Mouse (Mus musculus) CH12.LX (cell line): ENCODE results near the gene Mtfr1l. TPM values are rescaled to one million over a fixed set of nuclear protein-coding genes. Genes with fewer than 3 reads are reported as not detected.

ENCODE experiments used
- DNase-seq: peaks from one replicate; pipeline ENCODE4 v3.0.0-alpha.2; 2013; ENCODE audit errors: extremely low read depth
- H3K27ac ChIP-seq: 2 replicates; pipeline ENCODE4 v1.5.1; 2012; ENCODE audit warnings: low read depth, mild to moderate bottlenecking, control low read depth, moderate library complexity; ENCODE audit not compliant: insufficient read depth
- H3K27me3 ChIP-seq: replicated peaks from 2 replicates; pipeline ENCODE3; 2012; ENCODE audit warnings: inconsistent platforms
- H3K36me3 ChIP-seq, 2 experiments: replicated peaks in 1 of 2; 2 replicates each; pipeline versions ENCODE3 to v1.6.1; 2012; ENCODE audit warnings: inconsistent platforms in 1 of 2, low read length in 1 of 2, mild to moderate bottlenecking in 1 of 2, mixed read lengths in 1 of 2, moderate library complexity in 1 of 2; ENCODE audit not compliant: control insufficient read depth in 1 of 2, insufficient read depth in 1 of 2
- H3K4me1 ChIP-seq, 2 experiments: 2 replicates each; pipeline ENCODE4 v1.6.1; 2012; ENCODE audit warnings: inconsistent platforms in 1 of 2, moderate library complexity in 1 of 2; ENCODE audit not compliant: insufficient read depth in 2 of 2, control insufficient read depth in 1 of 2
- H3K4me2 ChIP-seq: 2 replicates; pipeline ENCODE4 v1.6.1; 2012; ENCODE audit warnings: low read depth, mild to moderate bottlenecking, control low read depth; ENCODE audit not compliant: poor library complexity, insufficient read depth, severe bottlenecking
- H3K4me3 ChIP-seq, 3 experiments: fragments of 150-350 bp in 1 of 3; sonication (generic) in 1 of 3; replicated peaks in 1 of 3; 2 replicates each; pipeline versions ENCODE3 to v1.5.1; 2011 to 2012; ENCODE audit warnings: low read depth in 2 of 3, low read length in 2 of 3, mild to moderate bottlenecking in 2 of 3, moderate library complexity in 2 of 3, control low read depth in 1 of 3, improper control_type of control experiment in 1 of 3, inconsistent platforms in 1 of 3, mixed read lengths in 1 of 3; ENCODE audit not compliant: poor library complexity in 1 of 3
- H3K79me2 ChIP-seq: replicated peaks from 2 replicates; pipeline ENCODE4 v1.6.1; 2012; ENCODE audit warnings: mild to moderate bottlenecking, moderate library complexity; ENCODE audit not compliant: control insufficient read depth, poor library complexity, insufficient read depth, severe bottlenecking; ENCODE audit errors: extremely low read depth
- H3K9ac ChIP-seq: 2 replicates; pipeline ENCODE4 v1.6.1; 2012; ENCODE audit warnings: low read depth, mild to moderate bottlenecking, control low read depth, moderate library complexity; ENCODE audit not compliant: insufficient read depth
- H3K9me3 ChIP-seq: replicated peaks from 2 replicates; pipeline ENCODE3; 2012; ENCODE audit warnings: low read length, inconsistent platforms, mixed read lengths
- BHLHE40 ChIP-seq: IDR thresholded peaks from 2 replicates; pipeline ENCODE4 v1.6.1; 2011; ENCODE audit warnings: mild to moderate bottlenecking, low read depth, low read length, improper control_type of control experiment
- CHD2 ChIP-seq: IDR thresholded peaks from 2 replicates; pipeline ENCODE4 v1.6.1; 2011; ENCODE audit warnings: low read length, improper control_type of control experiment
- CTCF ChIP-seq, 2 experiments: IDR thresholded peaks in 1 of 2; conservative IDR thresholded peaks in 1 of 2; 2 replicates each; pipeline ENCODE4 v1.5.1; 2011 to 2012; ENCODE audit warnings: low read depth in 2 of 2, low read length in 2 of 2, improper control_type of control experiment in 1 of 2, inconsistent platforms in 1 of 2, mild to moderate bottlenecking in 1 of 2, moderate library complexity in 1 of 2
- E2F4 ChIP-seq: IDR thresholded peaks from 2 replicates; pipeline ENCODE4 v1.6.1; 2011; ENCODE audit warnings: low read depth, low read length, improper control_type of control experiment; ENCODE audit not compliant: insufficient replicate concordance
- EP300 ChIP-seq: IDR thresholded peaks from 2 replicates; pipeline ENCODE4 v1.6.1; 2011; ENCODE audit warnings: low read length, improper control_type of control experiment
- GABPA ChIP-seq: IDR thresholded peaks from 2 replicates; pipeline ENCODE4 v1.6.1; 2012; ENCODE audit warnings: low read depth, low read length, improper control_type of control experiment, inconsistent platforms; ENCODE audit not compliant: insufficient replicate concordance
- IRF4 ChIP-seq: IDR thresholded peaks from 2 replicates; pipeline ENCODE4 v1.6.1; 2014; ENCODE audit warnings: low read depth, mild to moderate bottlenecking, inconsistent platforms, low read length, improper control_type of control experiment
- KAT2A ChIP-seq: IDR thresholded peaks from 2 replicates; pipeline ENCODE4 v1.6.1; 2012; ENCODE audit warnings: low read length, improper control_type of control experiment, inconsistent platforms; ENCODE audit not compliant: insufficient replicate concordance
- MAZ ChIP-seq: IDR thresholded peaks from 2 replicates; pipeline ENCODE4 v1.6.1; 2012; ENCODE audit warnings: low read depth, mild to moderate bottlenecking, inconsistent platforms, low read length, improper control_type of control experiment, moderate library complexity
- MEF2A ChIP-seq: IDR thresholded peaks from 2 replicates; pipeline ENCODE4 v1.6.1; 2014; ENCODE audit warnings: low read depth, mild to moderate bottlenecking, inconsistent platforms, low read length, improper control_type of control experiment, borderline replicate concordance
- MXI1 ChIP-seq: IDR thresholded peaks from 2 replicates; pipeline ENCODE4 v1.6.1; 2011; ENCODE audit warnings: mild to moderate bottlenecking, low read depth, low read length, improper control_type of control experiment
- MYC ChIP-seq: IDR thresholded peaks from 2 replicates; pipeline ENCODE4 v1.6.1; 2011; ENCODE audit warnings: low read depth, mild to moderate bottlenecking, improper control_type of control experiment, low read length
- NELFE ChIP-seq: IDR thresholded peaks from 2 replicates; pipeline ENCODE4 v1.6.1; 2011; ENCODE audit warnings: low read depth, low read length, improper control_type of control experiment
- PAX5 ChIP-seq: IDR thresholded peaks from 2 replicates; pipeline ENCODE4 v1.6.1; 2012; ENCODE audit warnings: low read length, inconsistent platforms, mixed read lengths
- POLR2A ChIP-seq: IDR thresholded peaks from 2 replicates; pipeline ENCODE4 v1.6.1; 2011; ENCODE audit warnings: low read depth, mild to moderate bottlenecking, improper control_type of control experiment, low read length
- RCOR1 ChIP-seq: conservative IDR thresholded peaks from 2 replicates; pipeline ENCODE4 v1.6.1; 2012; ENCODE audit warnings: low read depth, mild to moderate bottlenecking, inconsistent platforms, low read length, improper control_type of control experiment
- TBP ChIP-seq: conservative IDR thresholded peaks from 2 replicates; pipeline ENCODE4 v1.6.1; 2011; ENCODE audit warnings: low read depth, low read length, improper control_type of control experiment
- TCF12 ChIP-seq: IDR thresholded peaks from 2 replicates; pipeline ENCODE4 v1.6.1; 2014; ENCODE audit warnings: low read depth, mild to moderate bottlenecking, inconsistent platforms, low read length, improper control_type of control experiment
- UBTF ChIP-seq: IDR thresholded peaks from 2 replicates; pipeline ENCODE4 v1.6.1; 2012; ENCODE audit warnings: low read depth, mild to moderate bottlenecking, inconsistent platforms, low read length, improper control_type of control experiment, moderate library complexity
- USF1 ChIP-seq: IDR thresholded peaks from 2 replicates; pipeline ENCODE4 v1.6.1; 2014; ENCODE audit warnings: low read depth, mild to moderate bottlenecking, inconsistent platforms, low read length, improper control_type of control experiment
- ZC3H11A ChIP-seq: IDR thresholded peaks from 2 replicates; pipeline ENCODE4 v1.6.1; 2012; ENCODE audit warnings: low read depth, mild to moderate bottlenecking, inconsistent platforms, low read length, improper control_type of control experiment
- ZMIZ1 ChIP-seq: IDR thresholded peaks from 2 replicates; pipeline ENCODE4 v1.6.1; 2012; ENCODE audit warnings: low read depth, mild to moderate bottlenecking, inconsistent platforms, low read length, improper control_type of control experiment
- dilution Hi-C: fragments of 300-500 bp; cut with MboI; formaldehyde crosslinking; loops from 2 replicates; pipeline ENCODE4 v1.14.3; 2020; ENCODE audit warnings: low sequenced_read_pairs; ENCODE audit not compliant: extremely low pct_unique_long_range_greater_than_20kb, extremely low pct_ligation_motif_present
- in situ Hi-C: fragments of 300-500 bp; cut with MboI; formaldehyde crosslinking; loops from 3 replicates; pipeline ENCODE4 v1.14.3; 2019; ENCODE audit warnings: low sequenced_read_pairs, low pct_ligation_motif_present, low pct_unique_long_range_greater_than_20kb, mixed read lengths
- polyA plus RNA-seq: library from polyadenylated mRNA; unstranded; fragments of >175 nt; gene quantifications from 2 replicates; pipeline ENCODE4 v1.2.1, GENCODE M21; 2012; ENCODE audit warnings: low read depth; ENCODE audit not compliant: insufficient read length
- total RNA-seq, 2 experiments: library from RNA; depleted of rRNA; stranded (reverse); fragments of 300-350 nt in 1 of 2; fragments of >200 nt in 1 of 2; gene quantifications; 2 replicates each; pipeline ENCODE4 v1.2.3; 2012 to 2014

Gene Mtfr1l
- total and polyA plus RNA-seq, 3 experiments = 16.2 to 36.5 (median 34.0) TPM

DNA sequence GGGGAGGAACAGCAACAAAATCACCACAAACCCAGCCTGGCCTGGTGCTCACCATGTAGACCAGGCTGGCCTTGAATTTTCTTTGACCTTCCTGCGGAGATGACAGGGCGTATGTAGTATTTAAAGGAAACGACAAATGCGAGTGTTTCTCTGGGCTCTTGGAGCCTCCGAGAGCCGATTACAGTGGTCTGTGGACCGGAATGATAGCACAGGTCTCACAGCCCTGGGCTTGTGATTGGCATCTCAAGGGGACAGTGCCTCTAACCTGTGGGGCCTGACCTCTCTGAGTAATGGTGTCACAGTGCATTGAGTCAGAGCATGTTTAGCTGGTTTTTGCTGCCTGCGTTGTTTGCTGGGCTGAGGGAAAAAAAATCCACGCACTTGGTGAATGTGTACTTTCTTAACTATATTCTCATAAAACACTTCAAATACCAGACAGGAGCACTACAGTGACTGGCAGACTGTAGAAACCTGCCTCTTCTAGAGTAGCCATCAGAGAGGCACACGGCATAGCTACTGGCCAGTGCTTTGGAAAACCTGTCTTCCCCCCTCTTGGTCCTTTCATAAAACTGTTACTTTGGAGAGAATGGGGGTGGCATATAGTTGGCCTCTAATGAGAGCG is 20.8 kb downstream of the Mtfr1l start:
- Histone ChIP-seq H3K27me3 (no peaks in the 10 kb centered on the region), H3K9me3 (no peaks in the 10 kb centered on the region), H3K27ac (no peak overlapping the region), H3K4me3 (no peak overlapping the region), H3K4me2 (no peak overlapping the region), H3K36me3 (peaks cover 0 to 32% of the 10 kb centered on the region in 2 experiments), H3K9ac (no peak overlapping the region), H3K79me2 (peaks cover 37% of the 10 kb centered on the region), H3K4me1 (peaks cover 4 to 22% of the 10 kb centered on the region in 2 experiments; a peak in 3 of 4 replicates)
- DNase-seq = no peak
- dilution Hi-C loops = no loop called here
- TF ChIP-seq MXI1 (no peak), UBTF (no peak), USF1 (no peak), MAZ (no peak), NELFE (no peak), RCOR1 (no peak), TCF12 (no peak), ZMIZ1 (no peak), ZC3H11A (no peak)
- in situ Hi-C loops = no loop called here

DNA sequence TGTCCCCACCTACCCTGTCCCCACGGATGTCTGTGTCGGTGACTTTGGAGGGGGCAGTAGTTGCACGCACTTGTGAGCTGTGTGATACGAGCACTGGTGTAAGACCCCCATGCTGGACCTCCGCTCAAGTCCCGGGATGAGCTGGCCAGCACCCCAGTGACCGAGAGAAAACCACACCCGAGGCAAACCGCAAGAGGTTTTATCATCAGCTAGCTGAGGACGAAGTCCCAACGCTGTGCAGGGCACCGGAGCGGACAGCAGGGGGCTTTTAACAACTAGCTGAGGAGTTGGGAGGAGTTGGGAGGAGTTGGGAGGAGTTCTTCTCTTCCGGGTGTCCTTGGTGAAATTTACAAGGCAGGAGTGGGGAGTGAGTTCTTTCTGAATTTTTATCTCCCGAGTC is 22.4 kb downstream of the Mtfr1l start:
- Histone ChIP-seq H3K27me3 (no peaks in the 10 kb centered on the region), H3K4me3 (no peak overlapping the region), H3K36me3 (peaks cover 0 to 21% of the 10 kb centered on the region in 2 experiments), H3K4me2 (no peak overlapping the region), H3K27ac (no peak overlapping the region), H3K9me3 (no peaks in the 10 kb centered on the region), H3K4me1 (peaks cover 4 to 22% of the 10 kb centered on the region in 2 experiments; a peak in 3 of 4 replicates), H3K9ac (no peak overlapping the region), H3K79me2 (peaks cover 29% of the 10 kb centered on the region)
- TF ChIP-seq MYC (no peak), GABPA (no peak), TBP (no peak), CTCF (conservative IDR thresholded peaks at IDR 0.05 in 1 of 2, IDR thresholded peaks at IDR 0.05 in 1 of 2; ENCODE audit: low read depth in 2 of 2, low read length in 2 of 2) (no peak), BHLHE40 (no peak), EP300 (no peak), ZC3H11A (no peak), KAT2A (no peak), PAX5 (no peak), E2F4 (no peak), MEF2A (no peak), POLR2A (no peak), IRF4 (no peak), MXI1 (no peak), CHD2 (no peak)
- dilution Hi-C loops = no loop called here
- DNase-seq = no peak
- in situ Hi-C loops = no loop called here
